Mouse (Mus musculus): ENCODE measurements around the gene Cyp2c40.
"Not testable (repeated sequence)": the region's sequence is repeated elsewhere in the genome, so short reads cannot be mapped to it uniquely, and the experiment has no call there.

Gene Cyp2c40

DNA sequence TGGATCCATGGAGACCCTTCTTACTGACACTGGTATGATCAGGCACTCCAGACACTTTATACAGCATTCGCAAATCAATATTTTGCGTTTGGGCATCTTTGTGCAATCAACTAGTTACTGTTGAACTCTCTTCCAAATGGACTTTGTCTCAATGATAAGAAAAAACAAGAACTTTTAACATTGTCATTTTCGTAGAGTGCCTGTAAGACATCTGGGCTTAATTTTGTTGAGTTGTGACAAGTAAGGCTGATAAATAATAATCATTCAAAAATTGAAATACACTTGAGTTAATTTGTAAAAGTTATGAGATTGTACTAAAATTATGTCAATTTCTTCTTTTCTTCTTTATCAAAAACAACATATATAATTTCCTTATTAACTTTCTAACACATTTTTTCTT lies at the start of gene Cyp2c40:
Gene Cyp2c40, minus strand, starts transcription at position 101 of the 400 bp plus-strand sequence.
- ATAC-seq (ENCODE audit: low TSS enrichment): not testable (repeated sequence)

DNA sequence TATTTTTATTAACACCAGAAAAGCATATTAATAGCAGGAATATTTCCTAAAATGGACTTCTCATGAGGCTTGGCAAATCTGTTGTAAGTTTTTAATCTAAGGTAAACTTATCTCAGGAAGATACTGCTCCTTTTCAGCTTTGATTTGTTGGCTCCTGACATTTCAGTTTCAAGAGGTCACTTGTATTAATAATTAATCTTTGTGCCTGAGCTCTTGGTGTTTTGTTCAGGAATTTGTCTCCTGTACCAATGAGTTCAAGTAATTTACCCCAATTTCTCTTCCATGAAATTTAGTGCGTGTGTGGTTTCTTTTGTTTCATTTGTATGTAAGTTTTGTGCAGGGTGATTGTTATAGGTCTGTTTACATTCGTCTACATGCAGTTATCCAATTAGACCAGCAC lies 8.3 kb upstream of the Cyp2c40 start:
- not testable (repeated sequence) for ATAC-seq (ENCODE audit: low TSS enrichment)

DNA sequence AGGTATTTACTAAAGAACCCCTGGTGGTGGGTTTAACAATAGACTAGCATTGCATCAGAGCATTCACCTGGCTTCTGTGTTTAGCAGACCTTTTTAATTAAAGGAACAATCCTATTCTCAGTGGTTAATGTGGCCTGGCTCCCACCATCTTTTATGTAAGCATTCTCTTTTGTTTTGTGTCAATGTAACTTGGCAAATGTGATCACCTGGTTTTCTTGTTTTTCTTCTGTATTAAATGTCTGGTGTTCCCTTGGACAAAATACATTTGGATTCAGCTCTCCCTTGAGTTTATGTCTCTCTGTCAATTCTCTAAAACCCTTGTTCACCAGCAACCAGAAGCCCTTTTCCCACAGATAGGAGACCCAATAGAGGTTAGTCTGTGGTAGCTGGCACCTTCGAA lies 3.8 kb upstream of the Cyp2c40 start:
- not testable (repeated sequence) for ATAC-seq (ENCODE audit: low TSS enrichment)

DNA sequence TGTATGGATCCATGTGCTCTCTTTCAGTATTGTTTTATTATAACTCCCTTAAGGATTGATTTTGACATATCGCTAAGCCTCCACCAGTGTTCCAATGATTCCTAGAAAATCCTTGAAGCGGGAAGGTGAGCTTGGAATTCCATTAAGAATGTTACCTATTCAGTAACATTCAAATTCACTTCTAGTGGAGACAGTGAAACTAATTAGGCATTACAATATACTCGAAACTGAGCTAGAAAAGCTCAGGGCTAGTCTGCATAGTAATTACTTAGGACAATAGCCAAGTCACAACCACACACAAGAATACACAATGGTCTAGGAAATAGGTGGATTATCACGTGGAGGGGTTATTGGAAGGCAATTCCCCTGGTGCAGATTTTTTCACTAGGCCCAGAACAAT lies 3.4 kb upstream of the Cyp2c40 start:
- ATAC-seq (ENCODE audit: low TSS enrichment): not testable (repeated sequence)

DNA sequence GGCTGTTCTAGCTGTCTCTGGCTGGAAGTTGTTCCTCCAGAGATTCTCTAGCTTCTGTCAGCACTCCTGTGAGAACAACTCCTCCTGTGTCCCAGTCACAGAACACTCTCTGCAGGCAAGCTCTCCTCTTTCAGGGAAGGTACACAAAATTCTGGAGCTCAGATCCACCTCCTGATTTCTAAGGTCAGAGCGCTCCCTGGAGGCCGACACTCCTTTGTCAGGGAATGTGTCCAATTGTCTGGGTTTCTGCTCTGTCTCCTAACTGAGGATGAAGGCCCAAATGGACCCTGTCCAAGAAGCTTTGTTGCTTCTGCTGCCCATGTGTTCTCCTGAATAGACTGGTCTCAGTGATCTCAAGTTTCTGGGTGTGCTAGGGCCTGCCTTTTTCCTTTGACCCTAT lies 27.2 kb downstream of the Cyp2c40 start:
- ATAC-seq (ENCODE audit: low TSS enrichment): not testable (repeated sequence)

DNA sequence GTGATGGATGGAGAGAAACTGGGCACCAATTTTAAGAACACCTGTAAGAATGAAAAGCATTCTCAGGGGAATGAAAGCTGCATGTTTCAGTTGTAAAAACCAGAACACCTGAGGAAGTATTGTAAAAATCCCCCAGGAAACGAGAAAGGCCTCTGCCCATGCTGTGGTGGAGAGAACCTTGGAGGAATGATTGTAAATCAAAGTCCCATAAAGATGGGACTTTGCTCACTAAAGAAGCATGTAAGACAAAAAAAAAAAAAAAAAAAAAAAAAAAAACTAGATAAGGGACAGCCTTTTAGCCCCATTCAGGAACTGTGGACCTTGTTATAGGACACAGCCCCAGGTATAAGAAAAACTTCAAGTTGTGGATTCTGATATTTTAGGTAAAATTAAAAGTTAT lies 67.3 kb downstream of the Cyp2c40 start:
- no peak for ATAC-seq (ENCODE audit: low TSS enrichment)

DNA sequence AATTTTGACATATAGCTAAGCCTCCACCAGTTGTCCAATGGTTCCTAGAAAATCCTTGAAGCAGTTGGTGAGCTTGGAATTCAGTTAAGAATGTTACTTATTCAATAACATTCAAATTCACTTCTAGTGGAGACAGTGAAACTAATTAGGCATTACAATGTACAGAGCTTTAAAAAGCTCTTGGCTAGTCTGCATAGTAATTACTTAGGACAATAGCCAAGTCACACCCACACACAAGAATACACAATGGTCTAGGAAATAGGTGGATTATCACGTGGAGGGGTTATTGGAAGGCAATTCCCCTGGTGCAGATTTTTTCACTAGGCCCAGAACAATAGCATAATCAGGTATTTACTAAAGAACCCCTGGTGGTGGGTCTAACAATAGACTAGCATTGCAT lies 68.3 kb downstream of the Cyp2c40 start:
- not testable (repeated sequence) for ATAC-seq (ENCODE audit: low TSS enrichment)

DNA sequence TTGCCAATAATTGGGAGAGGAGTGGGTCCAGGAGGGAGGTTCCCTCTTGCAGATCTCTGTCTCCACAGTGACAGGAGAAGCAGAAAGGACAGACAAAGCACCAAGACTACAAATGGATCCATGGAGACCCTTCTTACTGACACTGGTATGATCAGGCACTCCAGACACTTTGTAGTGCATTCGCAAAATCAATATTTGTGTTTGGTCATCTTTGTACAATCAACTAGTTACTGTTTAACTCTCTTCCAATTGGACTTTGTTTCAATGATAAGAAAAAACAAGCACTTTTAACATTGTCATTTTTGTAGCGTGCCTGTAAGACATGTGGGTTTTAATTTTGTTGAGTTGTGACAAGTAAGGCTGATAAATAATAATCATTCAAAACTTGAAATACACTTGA lies 71.7 kb downstream of the Cyp2c40 start, which contains the start of gene Cyp2c68:
Gene Cyp2c68, minus strand, starts transcription at position 135 of the 400 bp plus-strand sequence.
- no peak for ATAC-seq (ENCODE audit: low TSS enrichment)

Data from frontal cortex, adult (tissue).